Comparison of ENCODE assay signal across 10 mouse cellular contexts in the genomic region with DNA sequence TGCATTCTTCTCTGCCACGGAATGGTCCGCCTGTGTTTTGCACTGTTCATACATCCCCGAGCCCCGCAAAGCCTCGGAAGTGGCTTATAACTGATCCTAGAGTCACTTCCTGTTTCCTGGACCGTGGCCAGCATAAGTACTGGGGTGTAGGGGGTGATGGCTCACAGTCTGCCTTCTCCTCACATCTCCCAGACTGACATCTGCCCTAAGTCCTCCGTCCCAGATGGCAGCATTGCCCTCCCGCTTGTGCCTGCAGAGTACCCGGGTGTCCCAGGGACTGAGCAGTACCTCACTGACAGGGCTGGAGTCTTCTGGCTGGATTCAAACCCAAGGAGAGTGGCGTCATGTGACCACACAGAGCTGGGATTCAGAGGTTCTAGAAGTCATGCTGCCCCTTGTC. TPM values are rescaled to one million over a fixed set of nuclear protein-coding genes. Genes with fewer than 3 reads are reported as not detected.
DNase-seq lines count a peak whose midpoint lies in the region; ATAC-seq and TF ChIP-seq lines count a peak whose summit lies in the region.
"Had no signal": no experiment of that assay in that cellular context is flagged by ENCODE, and none has a peak within 500 bp of the region (broad histone marks: within the 10 kb centered on the region; RNA-seq: fewer than 3 reads in every experiment).

No protein-coding gene starts in this region.

- H3K79me2 ChIP-seq in MEL (ENCODE audit: control insufficient read depth, insufficient read depth, low read length, poor library complexity), result no peaks in the 10 kb centered on the region; the same call in 1 of the 2 replicates

- H3K9ac ChIP-seq in kidney, embryonic 15.5 days, result no peak overlapping the region
- peak overlapping the region; percentile 65 for H3K9ac ChIP-seq in MEL (ENCODE audit: control insufficient read depth, low read depth, low read length, poor library complexity, severe bottlenecking)
- H3K9ac ChIP-seq in hindbrain, embryonic 16.5 days (ENCODE audit: low read depth, low read length), result 0 out of 2 replicates have a peak overlapping the region, but pooled peaks have one; percentile 8
- H3K9ac ChIP-seq in midbrain, postnatal 0 days (replicated peaks; ENCODE audit: low read length, poor library complexity, severe bottlenecking), result no peak overlapping the region
- H3K9ac ChIP-seq: heart, embryonic 13.5 days had no signal

- no peak overlapping the region for H3K4me3 ChIP-seq in kidney, embryonic 15.5 days (replicated peaks)
- H3K4me3 ChIP-seq in kidney, adult 2 months (ENCODE audit: insufficient read depth, low read depth, low read length), result no peak overlapping the region
- H3K4me3 ChIP-seq in MEL (ENCODE audit: control insufficient read depth in 1 of 2, insufficient read depth in 1 of 2, low read depth in 2 of 2, low read length in 2 of 2), result peak overlapping the region; percentile 53 to 64
- H3K4me3 ChIP-seq in hindbrain, embryonic 16.5 days (ENCODE audit: low read length), result no peak overlapping the region
- no peak overlapping the region for H3K4me3 ChIP-seq in midbrain, postnatal 0 days (ENCODE audit: low read depth, low read length)
- H3K4me3 ChIP-seq: heart, embryonic 13.5 days had no signal

- H3K27me3 ChIP-seq in kidney, embryonic 15.5 days, result peaks cover 12% of the 10 kb centered on the region; the same call in 1 of the 2 replicates
- no peaks in the 10 kb centered on the region for H3K27me3 ChIP-seq in kidney, adult 2 months (replicated peaks; ENCODE audit: control insufficient read depth, insufficient read depth, low read length)
- H3K27me3 ChIP-seq in MEL (ENCODE audit: control insufficient read depth in 1 of 2, insufficient read depth in 2 of 2, low read length in 2 of 2), result no peaks in the 10 kb centered on the region
- H3K27me3 ChIP-seq in hindbrain, embryonic 16.5 days (replicated peaks; ENCODE audit: control insufficient read depth, insufficient read depth, low read length), result no peaks in the 10 kb centered on the region
- no peaks in the 10 kb centered on the region for H3K27me3 ChIP-seq in midbrain, postnatal 0 days (ENCODE audit: insufficient read depth, low read length)

- H3K27ac ChIP-seq in kidney, embryonic 15.5 days, result no peak overlapping the region
- no peak overlapping the region for H3K27ac ChIP-seq in kidney, adult 2 months (ENCODE audit: insufficient read depth, low read depth, low read length)
- H3K27ac ChIP-seq in MEL (ENCODE audit: control insufficient read depth, low read depth, low read length), result peak overlapping the region; percentile 84
- no peak overlapping the region for H3K27ac ChIP-seq in hindbrain, embryonic 16.5 days (ENCODE audit: low read depth, low read length)
- H3K27ac ChIP-seq in midbrain, postnatal 0 days (ENCODE audit: low read depth, low read length), result no peak overlapping the region
- H3K27ac ChIP-seq: heart, embryonic 13.5 days had no signal

- TF ChIP-seq RAD21 in MEL (IDR thresholded peaks at IDR 0.05; ENCODE audit: low read depth, low read length), result no peak

- 45% methylated on average over 10 of the region's 10 CpGs for WGBS in kidney, embryonic 15.5 days
- WGBS in kidney, adult 2 months, result 33% methylated on average over 10 of the region's 10 CpGs
- 47% methylated on average over 10 of the region's 10 CpGs for WGBS in hindbrain, embryonic 16.5 days
- WGBS in midbrain, postnatal 0 days, result 57% methylated on average over 10 of the region's 10 CpGs

- peaks cover 15% of the 10 kb centered on the region; the same call in 1 of the 2 replicates for H3K4me1 ChIP-seq in kidney, embryonic 15.5 days
- H3K4me1 ChIP-seq in kidney, adult 2 months (ENCODE audit: control insufficient read depth, insufficient read depth, low read length), result no peaks in the 10 kb centered on the region
- peaks cover 3 to 7% of the 10 kb centered on the region in 2 experiments for H3K4me1 ChIP-seq in MEL (ENCODE audit: control insufficient read depth in 1 of 2, insufficient read depth in 2 of 2, low read length in 2 of 2)
- H3K4me1 ChIP-seq in hindbrain, embryonic 16.5 days (ENCODE audit: control insufficient read depth, insufficient read depth, low read depth, low read length), result peaks cover 7% of the 10 kb centered on the region
- H3K4me1 ChIP-seq in midbrain, postnatal 0 days (ENCODE audit: insufficient read depth, low read length), result no peaks in the 10 kb centered on the region
- H3K4me1 ChIP-seq: heart, embryonic 13.5 days had no signal

- no peak for TF ChIP-seq POLR2A in kidney, adult 2 months (IDR thresholded peaks at IDR 0.05; ENCODE audit: low read depth, low read length)
- TF ChIP-seq POLR2A in MEL (IDR thresholded peaks at IDR 0.05; ENCODE audit: control insufficient read depth in 1 of 2, insufficient read depth in 1 of 2, low read depth in 1 of 2, low read length in 2 of 2, poor library complexity in 1 of 2), result peak in 1 of 2 experiments; percentile 87; a peak in 2 of 4 replicates

- H3K4me2 ChIP-seq in kidney, embryonic 15.5 days, result peak overlapping the region; percentile 34; the same call in 1 of the 2 replicates
- no peak overlapping the region for H3K4me2 ChIP-seq in hindbrain, embryonic 16.5 days (ENCODE audit: low read length)
- 0 out of 2 replicates have a peak overlapping the region, but pooled peaks have one; percentile 12 for H3K4me2 ChIP-seq in midbrain, postnatal 0 days (ENCODE audit: low read depth, low read length, poor library complexity, severe bottlenecking)
- H3K4me2 ChIP-seq: heart, embryonic 13.5 days had no signal

- no peaks in the 10 kb centered on the region for H3K36me3 ChIP-seq in kidney, embryonic 15.5 days
- H3K36me3 ChIP-seq in kidney, adult 2 months (ENCODE audit: control insufficient read depth, insufficient read depth, low read length), result no peaks in the 10 kb centered on the region
- peaks cover 0 to 7% of the 10 kb centered on the region in 2 experiments; a peak in 2 of 4 replicates for H3K36me3 ChIP-seq in MEL (ENCODE audit: control insufficient read depth in 1 of 2, insufficient read depth in 2 of 2, low read length in 2 of 2)
- H3K36me3 ChIP-seq in hindbrain, embryonic 16.5 days (ENCODE audit: control insufficient read depth, insufficient read depth, low read length), result no peaks in the 10 kb centered on the region
- H3K36me3 ChIP-seq in midbrain, postnatal 0 days (ENCODE audit: insufficient read depth, low read length), result no peaks in the 10 kb centered on the region
- H3K36me3 ChIP-seq: heart, embryonic 13.5 days had no signal

- H3K9me3 ChIP-seq in kidney, embryonic 15.5 days (replicated peaks), result no peaks in the 10 kb centered on the region
- no peaks in the 10 kb centered on the region for H3K9me3 ChIP-seq in MEL (replicated peaks; ENCODE audit: insufficient read depth, low read length)
- H3K9me3 ChIP-seq in hindbrain, embryonic 16.5 days (ENCODE audit: control insufficient read depth, low read length), result no peaks in the 10 kb centered on the region
- H3K9me3 ChIP-seq in midbrain, postnatal 0 days (ENCODE audit: low read length), result no peaks in the 10 kb centered on the region
- H3K9me3 ChIP-seq: heart, embryonic 13.5 days had no signal

- ATAC-seq in kidney, embryonic 15.5 days (replicated peaks; ENCODE audit: low FRiP score), result 0 out of 2 replicates have a peak, but pooled peaks have one; percentile 9
- no peak for ATAC-seq in hindbrain, embryonic 16.5 days
- peak; percentile 18; the same call in 1 of the 2 replicates for ATAC-seq in midbrain, postnatal 0 days (ENCODE audit: low FRiP score)

- TF ChIP-seq EP300 in MEL (IDR thresholded peaks at IDR 0.05; ENCODE audit: low read depth in 1 of 2, low read length in 2 of 2), result no peak

- DNase-seq in kidney, adult 2 months, result no peak
- DNase-seq in MEL (ENCODE audit: low read depth, low spot score), result peak; percentile 94
- DNase-seq in midbrain, postnatal 0 days (ENCODE audit: low spot score), result no peak
- DNase-seq in left cerebral cortex, adult 11 months (ENCODE audit: low spot score), result no peak
- DNase-seq in cerebellum, postnatal 36 days, result no peak
- DNase-seq in cerebellum, adult 9-10 months, result no peak

- no peak for TF ChIP-seq CTCF in kidney, adult 2 months (conservative IDR thresholded peaks at IDR 0.05; ENCODE audit: insufficient read depth, insufficient read length, low read depth, low read length)
- no peak for TF ChIP-seq CTCF in MEL (IDR thresholded peaks at IDR 0.05 in 2 of 3, conservative IDR thresholded peaks at IDR 0.05 in 1 of 3; ENCODE audit: control insufficient read depth in 1 of 3, insufficient read depth in 1 of 3, low read depth in 2 of 3, low read length in 3 of 3, poor library complexity in 1 of 3, severe bottlenecking in 1 of 3)
- TF ChIP-seq CTCF in midbrain, postnatal 0 days (IDR thresholded peaks at IDR 0.05), result no peak

RNA-seq across cellular contexts. Expression of a gene that starts 0.4 kb away (rescaled TPM):
- 0.33 and 0.39 TPM in 2 replicates for polyA plus RNA-seq in kidney, embryonic 15.5 days (2015; fragmentation: Nextera tagmentation; extraction: Ambion mirVana)
- polyA plus RNA-seq in kidney, adult 2 months (2012; rRNA removed), result 0.29 and 0.48 TPM in 2 replicates
- 1.2 and 1.8 TPM in 2 replicates for total RNA-seq in MEL (2012; rRNA removed)
- polyA plus RNA-seq in MEL (2012; ENCODE audit: insufficient read depth in 1 of 2, insufficient read length in 2 of 2, low read depth in 1 of 2, low replicate concordance in 2 of 2, missing spikeins in 1 of 2), result 1 to 10 TPM in 1 of 2 experiments, not detected in 1; 6.3 TPM
- 0.19 and 0.29 TPM in 2 replicates for polyA plus RNA-seq in hindbrain, embryonic 16.5 days (2015; fragmentation: Nextera tagmentation; extraction: Ambion mirVana)
- total RNA-seq in midbrain, postnatal 0 days (2014; rRNA removed), result not detected in 2 replicates
- polyA plus RNA-seq in midbrain, postnatal 0 days (2015; fragmentation: Nextera tagmentation; extraction: Ambion mirVana), result 0.69 and 0.96 TPM in 2 replicates
- polyA plus RNA-seq: heart, embryonic 13.5 days had no signal

RNA-seq across cellular contexts. Expression of a gene that starts 6.4 kb away (rescaled TPM):
- 409 and 435 TPM in 2 replicates for polyA plus RNA-seq in kidney, embryonic 15.5 days (2015; fragmentation: Nextera tagmentation; extraction: Ambion mirVana)
- polyA plus RNA-seq in kidney, adult 2 months (2012; rRNA removed), result 176 and 280 TPM in 2 replicates
- 550 and 618 TPM in 2 replicates for total RNA-seq in MEL (2012; rRNA removed)
- polyA plus RNA-seq in MEL (2012; ENCODE audit: insufficient read depth in 1 of 2, insufficient read length in 2 of 2, low read depth in 1 of 2, low replicate concordance in 2 of 2, missing spikeins in 1 of 2), result 100 to 1,000 TPM in 1 of 2 experiments, not detected in 1; 377 TPM
- 496 and 558 TPM in 2 replicates for polyA plus RNA-seq in hindbrain, embryonic 16.5 days (2015; fragmentation: Nextera tagmentation; extraction: Ambion mirVana)
- total RNA-seq in midbrain, postnatal 0 days (2014; rRNA removed), result 182 and 297 TPM in 2 replicates
- 598 and 604 TPM in 2 replicates for polyA plus RNA-seq in midbrain, postnatal 0 days (2015; fragmentation: Nextera tagmentation; extraction: Ambion mirVana)

RNA-seq across cellular contexts. Expression of a gene that starts 30.6 kb away (rescaled TPM):
- polyA plus RNA-seq in kidney, embryonic 15.5 days (2015; fragmentation: Nextera tagmentation; extraction: Ambion mirVana), result not detected in 2 replicates
- polyA plus RNA-seq in kidney, adult 2 months (2012; rRNA removed), result not detected in 2 replicates
- total RNA-seq in MEL (2012; rRNA removed), result not detected in 2 replicates
- polyA plus RNA-seq in MEL (2012; ENCODE audit: insufficient read depth in 1 of 2, insufficient read length in 2 of 2, low read depth in 1 of 2, low replicate concordance in 2 of 2, missing spikeins in 1 of 2), result not detected
- polyA plus RNA-seq in hindbrain, embryonic 16.5 days (2015; fragmentation: Nextera tagmentation; extraction: Ambion mirVana), result 0.24 TPM in 1 of 2 replicates, not detected in the other
- total RNA-seq in midbrain, postnatal 0 days (2014; rRNA removed), result not detected in 2 replicates
- not detected in 2 replicates for polyA plus RNA-seq in midbrain, postnatal 0 days (2015; fragmentation: Nextera tagmentation; extraction: Ambion mirVana)
- polyA plus RNA-seq: heart, embryonic 13.5 days; neural tube, embryonic 11.5 days had no signal

RNA-seq across cellular contexts. Expression of a gene that starts 42.6 kb away (rescaled TPM):
- polyA plus RNA-seq in kidney, embryonic 15.5 days (2015; fragmentation: Nextera tagmentation; extraction: Ambion mirVana), result not detected in 2 replicates
- not detected in 2 replicates for polyA plus RNA-seq in kidney, adult 2 months (2012; rRNA removed)
- 0.07 TPM in 1 of 2 replicates, not detected in the other for total RNA-seq in MEL (2012; rRNA removed)
- not detected for polyA plus RNA-seq in MEL (2012; ENCODE audit: insufficient read depth in 1 of 2, insufficient read length in 2 of 2, low read depth in 1 of 2, low replicate concordance in 2 of 2, missing spikeins in 1 of 2)
- not detected in 2 replicates for polyA plus RNA-seq in hindbrain, embryonic 16.5 days (2015; fragmentation: Nextera tagmentation; extraction: Ambion mirVana)
- total RNA-seq in midbrain, postnatal 0 days (2014; rRNA removed), result not detected in 2 replicates
- not detected in 2 replicates for polyA plus RNA-seq in midbrain, postnatal 0 days (2015; fragmentation: Nextera tagmentation; extraction: Ambion mirVana)
- polyA plus RNA-seq: heart, embryonic 13.5 days; neural tube, embryonic 11.5 days had no signal

RNA-seq across cellular contexts. Expression of a gene that starts 54.0 kb away (rescaled TPM):
- not detected in 2 replicates for polyA plus RNA-seq in kidney, embryonic 15.5 days (2015; fragmentation: Nextera tagmentation; extraction: Ambion mirVana)
- polyA plus RNA-seq in kidney, adult 2 months (2012; rRNA removed), result not detected in 2 replicates
- not detected in 2 replicates for total RNA-seq in MEL (2012; rRNA removed)
- polyA plus RNA-seq in MEL (2012; ENCODE audit: insufficient read depth in 1 of 2, insufficient read length in 2 of 2, low read depth in 1 of 2, low replicate concordance in 2 of 2, missing spikeins in 1 of 2), result not detected
- not detected in 2 replicates for polyA plus RNA-seq in hindbrain, embryonic 16.5 days (2015; fragmentation: Nextera tagmentation; extraction: Ambion mirVana)
- not detected in 2 replicates for total RNA-seq in midbrain, postnatal 0 days (2014; rRNA removed)
- not detected in 2 replicates for polyA plus RNA-seq in midbrain, postnatal 0 days (2015; fragmentation: Nextera tagmentation; extraction: Ambion mirVana)
- polyA plus RNA-seq: heart, embryonic 13.5 days; neural tube, embryonic 11.5 days had no signal

Comparison
In these comparisons a context has a peak if more than half of its experiments do, and no peak if none do; other contexts are left out.
1. H3K4me3 ChIP-seq: peak in MEL (2 of 2); none in kidney, embryonic 15.5 days (single experiment), kidney, adult 2 months (single experiment), hindbrain, embryonic 16.5 days (single experiment) and midbrain, postnatal 0 days (single experiment).
2. H3K9ac ChIP-seq: peak in MEL (single experiment) and hindbrain, embryonic 16.5 days (single experiment); none in kidney, embryonic 15.5 days (single experiment) and midbrain, postnatal 0 days (single experiment).